Mouse (Mus musculus) stomach, postnatal 0 days (tissue): Measurements from ENCODE around the gene Rit1. TPM values are rescaled to one million over a fixed set of nuclear protein-coding genes. Genes with fewer than 3 reads are reported as not detected.

Source experiments
- ATAC-seq: fragments of 200-750 bp; cut with Nextera tagmentation; 2 replicates; pipeline ENCODE4 v1.8.0; 2017; ENCODE audit not compliant: low FRiP score, low TSS enrichment
- DNase-seq: peaks from one replicate; pipeline ENCODE4 v3.0.0-alpha.2; 2016; ENCODE audit warnings: low spot score
- H3K27ac ChIP-seq: fragments of 300-500 bp; sonication (generic); replicated peaks from 2 replicates; pipeline ENCODE4 v1.5.1; 2014; ENCODE audit warnings: mild to moderate bottlenecking, control low read depth
- H3K27me3 ChIP-seq: fragments of 300-500 bp; sonication (generic); 2 replicates; pipeline ENCODE4 v1.6.1; 2014; ENCODE audit warnings: low read length; ENCODE audit not compliant: control insufficient read depth, insufficient read depth
- H3K36me3 ChIP-seq: fragments of 300-500 bp; sonication (generic); 2 replicates; pipeline ENCODE4 v1.6.1; 2014; ENCODE audit warnings: low read length, mixed read lengths; ENCODE audit not compliant: control insufficient read depth, insufficient read depth
- H3K4me1 ChIP-seq: fragments of 300-500 bp; sonication (generic); replicated peaks from 2 replicates; pipeline ENCODE4 v1.6.1; 2014; ENCODE audit warnings: antibody characterized with exemption; ENCODE audit not compliant: control insufficient read depth, insufficient read depth
- H3K4me2 ChIP-seq: fragments of 300-500 bp; sonication (generic); replicated peaks from 2 replicates; pipeline ENCODE4 v1.6.1; 2014; ENCODE audit warnings: low read depth, mild to moderate bottlenecking, control low read depth, moderate library complexity
- H3K4me3 ChIP-seq: fragments of 300-500 bp; sonication (generic); 2 replicates; pipeline ENCODE4 v1.5.1; 2014; ENCODE audit warnings: low read depth, low read length, control low read depth
- H3K9ac ChIP-seq: fragments of 300-500 bp; sonication (generic); 2 replicates; pipeline ENCODE4 v1.6.1; 2014; ENCODE audit warnings: mild to moderate bottlenecking, low read length, control low read depth, mixed read lengths
- H3K9me3 ChIP-seq: fragments of 300-500 bp; sonication (generic); 2 replicates; pipeline ENCODE4 v1.6.1; 2016; ENCODE audit warnings: low read length; ENCODE audit not compliant: control insufficient read depth
- CTCF ChIP-seq: IDR thresholded peaks from 2 replicates; pipeline ENCODE4 v1.5.1; 2016; ENCODE audit warnings: antibody characterized with exemption, low read depth, mild to moderate bottlenecking, moderate library complexity
- EP300 ChIP-seq: optimal IDR thresholded peaks from 2 replicates; pipeline ENCODE3; 2016; ENCODE audit warnings: antibody characterized with exemption
- WGBS: fragments of 180-500 bp; shearing (Covaris S2); extraction: QIAGEN DNeasy Blood & Tissue Kit; methylation state at CpG from one replicate; pipeline ENCODE4 v1.1.7; 2014; 5-methylcytosine and 5-hydroxymethylcytosine counted together
- polyA plus RNA-seq: library from polyadenylated mRNA; unstranded; fragments of >200 nt; fragmentation: Nextera tagmentation; extraction: Ambion mirVana; gene quantifications from 2 replicates; pipeline ENCODE4 v1.2.1, GENCODE M21; 2015

Gene Rit1
- polyA plus RNA-seq, 1 experiment from 2014 or later, result 85.5 TPM

- WGBS, result 3% methylated on average over 1 of the region's 1 CpGs
- Histone ChIP-seq H3K36me3 (peaks cover 3% of the 10 kb centered on the region; the same call in 1 of the 2 replicates), H3K9me3 (no peaks in the 10 kb centered on the region), H3K27ac (peak overlapping the region; percentile 56), H3K4me1 (no peaks in the 10 kb centered on the region), H3K4me3 (peak overlapping the region; percentile 75), H3K27me3 (no peaks in the 10 kb centered on the region), H3K9ac (peak overlapping the region; percentile 0; the same call in 1 of the 2 replicates), H3K4me2 (peak overlapping the region; percentile 79)
- TF ChIP-seq EP300, result no peak
- no peak for TF ChIP-seq CTCF
- DNase-seq (no peak), ATAC-seq (no peak)
These were observed 1.2 kb downstream of the Rit1 start for GRCm38 (mm10) chr3:88717831-88718230.

DNA sequence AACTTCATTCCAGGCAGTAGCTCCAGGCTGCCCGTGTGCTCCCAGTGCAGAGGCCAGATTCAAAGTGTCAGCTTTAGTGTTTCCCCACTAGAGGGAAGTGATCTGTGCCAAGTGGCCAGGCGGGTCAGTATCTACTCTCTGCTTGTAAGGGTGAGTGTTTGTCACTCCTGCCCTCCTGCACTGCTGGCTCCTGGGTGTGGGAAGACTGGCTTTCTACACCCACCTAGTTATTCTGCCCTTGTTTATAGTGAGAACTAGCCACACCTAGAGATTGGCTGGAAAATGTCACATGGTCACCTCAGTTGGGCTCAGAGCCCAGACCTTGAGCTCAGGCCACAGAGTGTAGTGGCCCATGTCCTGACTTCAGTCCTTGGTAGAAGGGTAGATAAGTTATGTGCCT, 2.5 kb downstream of the Rit1 start:
- 56% methylated on average over 2 of the region's 2 CpGs for WGBS
- TF ChIP-seq EP300 (no peak), CTCF (peak; percentile 63)
- ATAC-seq, result peak; percentile 92
- no peaks in the 10 kb centered on the region for H3K27me3 ChIP-seq
- H3K36me3 ChIP-seq, result no peaks in the 10 kb centered on the region; the same call in 1 of the 2 replicates
- peak overlapping the region; percentile 79; the same call in 1 of the 2 replicates for H3K4me2 ChIP-seq
- peak; percentile 82 for DNase-seq
- no peak overlapping the region for H3K4me3 ChIP-seq
- H3K27ac ChIP-seq, result peak overlapping the region; percentile 56
- no peak overlapping the region for H3K9ac ChIP-seq
- no peaks in the 10 kb centered on the region for H3K4me1 ChIP-seq
- H3K9me3 ChIP-seq, result no peaks in the 10 kb centered on the region

GRCm38 (mm10) chr3:88736556-88736955, 19.9 kb downstream of the Rit1 start:
- H3K36me3 ChIP-seq, result no peaks in the 10 kb centered on the region
- no peaks in the 10 kb centered on the region for H3K9me3 ChIP-seq
- no peaks in the 10 kb centered on the region for H3K27me3 ChIP-seq
- no peak for TF ChIP-seq CTCF
- no peak for TF ChIP-seq EP300
- H3K4me3 ChIP-seq, result no peak overlapping the region
- peak; percentile 45; the same call in 1 of the 2 replicates for ATAC-seq
- no peak for DNase-seq
- no peak overlapping the region for H3K9ac ChIP-seq
- 64% methylated on average over 2 of the region's 2 CpGs for WGBS
- H3K4me1 ChIP-seq, result no peaks in the 10 kb centered on the region
- H3K4me2 ChIP-seq, result no peak overlapping the region
- H3K27ac ChIP-seq, result no peak overlapping the region

- Histone ChIP-seq H3K27ac (no peak overlapping the region), H3K4me3 (no peak overlapping the region), H3K27me3 (no peaks in the 10 kb centered on the region), H3K36me3 (no peaks in the 10 kb centered on the region), H3K9me3 (no peaks in the 10 kb centered on the region), H3K9ac (no peak overlapping the region), H3K4me2 (no peak overlapping the region), H3K4me1 (no peaks in the 10 kb centered on the region)
- 46% methylated on average over 3 of the region's 3 CpGs for WGBS
- ATAC-seq (peak; percentile 41; the same call in 1 of the 2 replicates), DNase-seq (peak; percentile 79)
- TF ChIP-seq EP300, result no peak
- TF ChIP-seq CTCF, result peak; percentile 86
These were observed 22.0 kb downstream of the Rit1 start for GRCm38 (mm10) chr3:88738641-88739040.

DNA sequence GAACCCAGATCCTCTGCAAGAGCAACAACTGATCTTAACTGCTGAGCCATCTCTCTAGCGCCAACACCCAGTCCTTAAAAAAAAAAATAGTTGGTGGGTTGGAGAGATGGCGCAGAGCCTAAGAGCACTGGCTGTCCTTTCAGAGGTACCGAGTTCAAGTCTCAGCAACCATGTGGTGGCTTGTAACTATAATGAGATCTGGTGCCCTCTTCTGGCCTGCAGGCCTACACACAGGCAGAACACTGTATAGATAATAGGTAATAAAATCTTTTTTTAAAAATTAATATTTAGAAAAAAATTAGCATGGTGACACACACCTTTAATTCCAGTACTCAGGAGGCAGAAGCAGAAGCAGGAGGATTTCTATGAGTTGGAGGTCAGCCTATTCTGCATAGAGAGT, 23.5 kb downstream of the Rit1 start:
- no peak for DNase-seq
- Histone ChIP-seq H3K9me3 (no peaks in the 10 kb centered on the region), H3K4me1 (no peaks in the 10 kb centered on the region), H3K36me3 (no peaks in the 10 kb centered on the region), H3K27me3 (no peaks in the 10 kb centered on the region), H3K4me3 (no peak overlapping the region), H3K27ac (no peak overlapping the region), H3K4me2 (no peak overlapping the region), H3K9ac (no peak overlapping the region)
- 90% methylated on average over 3 of the region's 3 CpGs for WGBS
- no peak for ATAC-seq
- no peak for TF ChIP-seq EP300
- TF ChIP-seq CTCF, result peak; percentile 50

DNA sequence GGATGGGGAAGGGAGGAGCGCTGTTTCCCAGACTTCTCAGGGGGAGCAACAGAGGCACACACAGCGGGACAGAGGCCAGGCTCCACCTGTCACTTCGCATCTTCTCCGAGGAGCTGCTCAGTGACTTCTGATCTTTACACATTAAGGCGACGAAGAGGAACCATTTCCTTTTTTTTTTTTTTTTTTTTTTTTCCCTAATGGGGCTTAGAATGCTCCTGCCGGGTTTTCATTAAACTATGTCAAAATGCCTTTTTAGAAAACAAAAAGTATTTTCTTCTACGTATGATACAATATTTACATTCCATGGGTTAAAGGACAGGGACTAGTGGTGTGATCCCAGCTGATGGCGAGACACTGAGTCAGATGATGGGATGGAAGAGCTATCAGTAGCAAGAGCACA, 28.9 kb downstream of the Rit1 start:
- no peak for TF ChIP-seq EP300
- TF ChIP-seq CTCF, result no peak
- Histone ChIP-seq H3K27me3 (no peaks in the 10 kb centered on the region), H3K4me3 (no peak overlapping the region), H3K9me3 (no peaks in the 10 kb centered on the region), H3K9ac (no peak overlapping the region), H3K27ac (peak overlapping the region; percentile 56; the same call in 1 of the 2 replicates), H3K36me3 (no peaks in the 10 kb centered on the region), H3K4me1 (no peaks in the 10 kb centered on the region), H3K4me2 (no peak overlapping the region)
- 79% methylated on average over 9 of the region's 9 CpGs for WGBS
- ATAC-seq (no peak), DNase-seq (no peak)
